Mouse (Mus musculus) neural tube, embryonic 11.5 days (tissue): ENCODE measurements around the gene Pnck. TPM values are rescaled to one million over a fixed set of nuclear protein-coding genes. Genes with fewer than 3 reads are reported as not detected.

Experiments used
- ATAC-seq: fragments of 200-750 bp; cut with Nextera tagmentation; 2 replicates; pipeline ENCODE4 v1.8.0; 2017; ENCODE audit warnings: moderate number of reproducible peaks, mild to moderate bottlenecking, moderate TSS enrichment, moderate library complexity; ENCODE audit not compliant: insufficient read depth, low FRiP score, low TSS enrichment
- DNase-seq: peaks from one replicate; pipeline ENCODE4 v3.0.0-alpha.2; 2015; ENCODE audit warnings: low spot score
- H3K27ac ChIP-seq: fragments of 300-500 bp; sonication (generic); 2 replicates; pipeline ENCODE4 v1.5.1; 2014; ENCODE audit warnings: low read depth, mild to moderate bottlenecking, low read length
- H3K27me3 ChIP-seq: fragments of 300-500 bp; sonication (generic); 2 replicates; pipeline ENCODE4 v1.6.1; 2014; ENCODE audit warnings: mild to moderate bottlenecking, low read length, mixed read lengths; ENCODE audit not compliant: control insufficient read depth, insufficient read depth
- H3K36me3 ChIP-seq: fragments of 300-500 bp; sonication (generic); 2 replicates; pipeline ENCODE4 v1.6.1; 2014; ENCODE audit warnings: mild to moderate bottlenecking, low read length, moderate library complexity, mixed read lengths; ENCODE audit not compliant: control insufficient read depth, insufficient read depth
- H3K4me1 ChIP-seq: fragments of 300-500 bp; sonication (generic); 2 replicates; pipeline ENCODE4 v1.6.1; 2014; ENCODE audit warnings: low read length, mixed read lengths; ENCODE audit not compliant: control insufficient read depth, insufficient read depth
- H3K4me2 ChIP-seq: fragments of 300-500 bp; sonication (generic); 2 replicates; pipeline ENCODE4 v1.6.1; 2014; ENCODE audit warnings: low read depth, mild to moderate bottlenecking, moderate library complexity
- H3K4me3 ChIP-seq: fragments of 300-500 bp; sonication (generic); 2 replicates; pipeline ENCODE4 v1.5.1; 2014; ENCODE audit warnings: low read depth, low read length
- H3K9ac ChIP-seq: fragments of 300-500 bp; sonication (generic); 2 replicates; pipeline ENCODE4 v1.6.1; 2014; ENCODE audit warnings: mild to moderate bottlenecking, low read length
- H3K9me3 ChIP-seq: fragments of 300-500 bp; sonication (generic); 2 replicates; pipeline ENCODE4 v1.6.1; 2016; ENCODE audit warnings: low read length; ENCODE audit not compliant: control insufficient read depth
- WGBS: fragments of 180-500 bp; shearing (Covaris S2); extraction: QIAGEN DNeasy Blood & Tissue Kit; methylation state at CpG from one replicate; pipeline ENCODE4 v1.1.7; 2014; 5-methylcytosine and 5-hydroxymethylcytosine counted together
- polyA plus RNA-seq: library from polyadenylated mRNA; unstranded; fragments of >200 nt; fragmentation: Nextera tagmentation; extraction: Ambion mirVana; gene quantifications from 2 replicates; pipeline ENCODE4 v1.2.1, GENCODE M21; 2014

The Pnck gene
- polyA plus RNA-seq, 1 experiment from 2014 or later = 13.3 TPM

GRCm38 (mm10) chrX:73626981-73627380, 32.9 kb downstream of the Pnck start:
- Histone ChIP-seq H3K36me3 (no peaks in the 10 kb centered on the region), H3K4me2 (no peak overlapping the region), H3K9ac (no peak overlapping the region), H3K27me3 (no peaks in the 10 kb centered on the region), H3K4me3 (no peak overlapping the region), H3K27ac (no peak overlapping the region), H3K4me1 (no peaks in the 10 kb centered on the region), H3K9me3 (no peaks in the 10 kb centered on the region)
- ATAC-seq (no peak), DNase-seq (no peak)

- ATAC-seq = no peak
Measured at GRCm38 (mm10) chrX:73619890-73620289, 40.0 kb downstream of the Pnck start.

DNA sequence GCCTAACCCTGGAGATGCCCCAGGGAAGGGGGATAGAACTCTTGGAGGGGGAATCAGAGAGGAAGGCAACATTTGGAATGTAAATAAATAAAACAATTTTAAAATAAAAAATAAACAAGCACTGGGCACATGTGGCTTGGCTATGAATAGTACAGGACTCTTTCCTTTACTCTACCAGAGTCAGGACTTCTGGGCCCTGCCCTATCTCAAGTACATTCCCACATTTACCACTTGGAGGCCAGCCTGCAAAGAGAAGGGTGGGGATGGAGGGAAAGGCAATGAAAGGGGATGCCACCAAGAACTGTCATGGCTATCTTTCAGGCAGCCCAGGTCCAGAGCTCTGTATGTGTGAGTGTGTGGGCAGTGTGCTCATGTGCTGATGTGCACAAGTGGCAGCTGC, 40.5 kb downstream of the Pnck start:
- ATAC-seq = no peak
- Histone ChIP-seq H3K4me3 (no peak overlapping the region), H3K36me3 (no peaks in the 10 kb centered on the region), H3K9ac (no peak overlapping the region), H3K27me3 (no peaks in the 10 kb centered on the region), H3K9me3 (no peaks in the 10 kb centered on the region), H3K4me2 (no peak overlapping the region), H3K27ac (no peak overlapping the region), H3K4me1 (no peaks in the 10 kb centered on the region)
- DNase-seq = no peak

More at GRCm38 (mm10) chrX:73619890-73620289, 40.0 kb downstream of the Pnck start:
- Histone ChIP-seq H3K9me3 (no peaks in the 10 kb centered on the region), H3K4me3 (no peak overlapping the region), H3K9ac (no peak overlapping the region), H3K4me1 (no peaks in the 10 kb centered on the region), H3K27ac (no peak overlapping the region), H3K4me2 (no peak overlapping the region), H3K36me3 (no peaks in the 10 kb centered on the region), H3K27me3 (no peaks in the 10 kb centered on the region)
- WGBS = 92% methylated on average over 2 of the region's 2 CpGs
- DNase-seq = no peak

- ATAC-seq (no peak), DNase-seq (no peak)
- Histone ChIP-seq H3K4me3 (no peak overlapping the region), H3K9me3 (no peaks in the 10 kb centered on the region), H3K27me3 (no peaks in the 10 kb centered on the region), H3K36me3 (no peaks in the 10 kb centered on the region), H3K27ac (no peak overlapping the region), H3K9ac (no peak overlapping the region), H3K4me1 (no peaks in the 10 kb centered on the region), H3K4me2 (no peak overlapping the region)
- WGBS = 92% methylated on average over 1 of the region's 1 CpGs
Measured at GRCm38 (mm10) chrX:73615876-73616275, 44.0 kb downstream of the Pnck start.

DNA sequence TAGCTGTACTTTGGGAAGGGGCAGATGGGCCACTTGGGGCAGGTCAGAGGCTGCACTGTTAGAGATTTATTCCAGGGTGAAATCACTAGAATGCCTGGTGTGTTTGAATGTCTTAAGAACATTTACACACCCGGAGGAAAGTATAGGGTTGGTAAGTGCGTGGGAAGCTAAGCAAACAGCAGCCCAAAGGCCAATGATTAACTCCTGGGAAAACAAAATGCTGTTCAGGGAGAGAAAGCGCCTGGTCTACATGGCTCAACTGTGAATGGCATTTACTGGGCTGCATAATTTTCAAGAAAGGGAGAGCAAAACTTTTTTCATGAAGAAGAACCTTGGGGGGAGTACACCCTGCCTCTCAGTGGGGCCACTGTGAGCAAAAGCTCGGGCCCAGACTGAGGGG, 46.3 kb downstream of the Pnck start:
- DNase-seq (no peak), ATAC-seq (no peak)
- Histone ChIP-seq H3K4me2 (no peak overlapping the region), H3K9ac (no peak overlapping the region), H3K27me3 (no peaks in the 10 kb centered on the region), H3K4me1 (no peaks in the 10 kb centered on the region), H3K9me3 (no peaks in the 10 kb centered on the region), H3K4me3 (no peak overlapping the region), H3K36me3 (no peaks in the 10 kb centered on the region), H3K27ac (no peak overlapping the region)
- WGBS = 68% methylated on average over 4 of the region's 4 CpGs

Other genes with a start within 250 kb of the Pnck start
- not detected in 2 replicates for gene Zfp92, start 249.0 kb downstream of the Pnck start, polyA plus RNA-seq
- gene Trex2, start 224.8 kb downstream of the Pnck start, polyA plus RNA-seq = not detected in 2 replicates
- 76.1 and 81.4 TPM in 2 replicates for gene Haus7, start 201.1 kb downstream of the Pnck start, polyA plus RNA-seq
- 25.6 and 30.3 TPM in 2 replicates for gene Bgn, start 176.5 kb downstream of the Pnck start, polyA plus RNA-seq
- gene Atp2b3, start 157.0 kb downstream of the Pnck start, polyA plus RNA-seq = 0.43 and 0.52 TPM in 2 replicates
- 4.2 and 6.3 TPM in 2 replicates for gene Dusp9, start 20.7 kb downstream of the Pnck start, polyA plus RNA-seq
- gene Slc6a8, start 13.0 kb upstream of the Pnck start, polyA plus RNA-seq = 6.8 and 6.9 TPM in 2 replicates
- gene Bcap31, start 56.1 kb upstream of the Pnck start, polyA plus RNA-seq = 140 and 141 TPM in 2 replicates
- 8.6 and 9.4 TPM in 2 replicates for gene Abcd1, start 56.5 kb upstream of the Pnck start, polyA plus RNA-seq
- 0.09 TPM in 1 of 2 replicates, not detected in the other for gene Plxnb3, start 97.0 kb upstream of the Pnck start, polyA plus RNA-seq
- 6.2 and 7.2 TPM in 2 replicates for gene Srpk3, start 114.3 kb upstream of the Pnck start, polyA plus RNA-seq
- 197 and 198 TPM in 2 replicates for gene Idh3g, start 126.8 kb upstream of the Pnck start, polyA plus RNA-seq
- gene Ssr4, start 126.9 kb upstream of the Pnck start, polyA plus RNA-seq = 134 and 136 TPM in 2 replicates
- 1.1 and 1.7 TPM in 2 replicates for gene Pdzd4, start 164.9 kb upstream of the Pnck start, polyA plus RNA-seq
- gene Avpr2, start 232.0 kb upstream of the Pnck start, polyA plus RNA-seq = 0.14 TPM in 1 of 2 replicates, not detected in the other
- 42.1 and 55.1 TPM in 2 replicates for gene L1cam, start 236.0 kb upstream of the Pnck start, polyA plus RNA-seq